Mouse (Mus musculus): ENCODE data around the gene Mpnd.

DNA sequence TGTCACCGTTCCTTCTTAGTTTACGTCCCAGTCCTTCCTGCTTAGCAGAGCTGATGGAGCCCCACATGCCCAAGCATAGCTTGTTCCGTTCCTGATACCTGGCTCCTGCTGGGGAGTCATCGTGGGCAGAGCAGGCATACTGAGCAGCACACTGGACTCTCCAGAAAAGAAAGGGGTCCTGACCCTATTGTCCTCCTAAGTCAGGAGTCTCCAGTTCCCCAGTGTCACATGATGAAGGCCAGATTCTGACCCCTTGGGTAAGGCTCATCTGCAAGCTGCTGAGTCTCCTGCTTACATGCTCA, 17.4 kb downstream of the Mpnd start:
- no peak for TF ChIP-seq CTCF (IDR thresholded peaks at IDR 0.05; ENCODE audit: extremely low read depth, insufficient read depth, low read length)
- no peak for TF ChIP-seq POLR2A (IDR thresholded peaks at IDR 0.05; ENCODE audit: extremely low read depth, insufficient read depth, low read length)
